Mouse (Mus musculus) lung, postnatal 0 days (tissue): ENCODE data around the gene Hhat.

Source experiments
- CTCF ChIP-seq: IDR thresholded peaks from 2 replicates; pipeline ENCODE4 v1.5.1; 2016; ENCODE audit warnings: antibody characterized with exemption, mild to moderate bottlenecking
- EP300 ChIP-seq: IDR thresholded peaks from 2 replicates; pipeline ENCODE4 v1.6.1; 2016; ENCODE audit warnings: antibody characterized with exemption, mild to moderate bottlenecking, control low read depth

DNA sequence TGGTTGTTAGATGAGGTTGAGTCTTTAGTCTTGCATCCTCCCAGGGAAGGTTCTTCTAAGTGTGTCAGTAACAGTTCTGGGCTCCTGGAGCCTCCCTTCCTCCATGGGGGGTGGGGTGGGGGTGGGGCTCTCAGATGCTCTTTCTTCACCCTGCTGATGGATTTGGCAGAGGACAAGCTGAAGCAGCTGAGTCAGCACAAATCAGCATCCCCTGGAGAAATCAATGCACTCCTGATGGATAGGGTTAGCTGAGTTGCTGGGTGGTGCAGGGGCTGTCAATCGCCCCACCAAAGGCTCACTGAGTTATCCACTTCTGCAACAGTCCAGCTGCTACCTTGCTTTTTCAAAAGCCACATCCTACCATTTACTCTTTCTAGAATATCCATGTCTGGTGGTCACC is 251.3 kb downstream of the Hhat start:
- TF ChIP-seq CTCF: no peak
- no peak for TF ChIP-seq EP300
